Mouse (Mus musculus): ENCODE measurements around the gene Macc1.

DNA sequence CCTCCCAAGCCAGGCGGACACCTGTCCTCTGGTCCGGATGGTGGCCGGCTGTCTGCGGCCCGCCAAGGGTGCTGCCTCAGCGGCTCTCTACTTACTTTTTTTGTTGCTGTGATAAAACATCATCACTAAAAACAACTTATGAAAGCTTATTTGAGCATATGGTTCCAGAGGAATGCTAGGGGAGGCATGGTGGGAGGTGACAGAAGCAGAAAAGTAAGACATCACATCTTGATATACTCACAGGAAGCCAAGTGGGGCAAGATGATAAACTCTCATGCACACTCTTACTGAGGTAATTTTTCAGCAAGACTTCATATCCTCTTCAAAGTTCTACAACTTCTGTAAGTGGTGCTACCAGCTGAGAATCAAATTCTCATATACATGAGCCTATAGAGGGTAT lies 22.5 kb upstream of the Macc1 start:
- TF ChIP-seq CTCF (conservative IDR thresholded peaks at IDR 0.05; ENCODE audit: low read length): no peak
- no peak for TF ChIP-seq POU5F1 (IDR thresholded peaks at IDR 0.05; ENCODE audit: borderline replicate concordance, low read length)
- no peak for TF ChIP-seq NANOG (IDR thresholded peaks at IDR 0.05; ENCODE audit: borderline replicate concordance, low read length)

Data from E14TG2a.4 (cell line).